Mouse (Mus musculus): ENCODE measurements at regions not wholly inside any gene's neighbourhood (a gene's known extent, or its start where the extent isn't known, plus 50 kb on each side); places are given as distances from the start of the nearest gene placed in this dataset.

- 93% methylated on average over 2 of the region's 2 CpGs for WGBS
- ATAC-seq (ENCODE audit: insufficient read depth, low FRiP score, low TSS enrichment) = no peak
These were observed 464.2 kb upstream of the Smarca2 start for GRCm38 (mm10) chr19:26140647-26141046.

GRCm38 (mm10) chr19:26143539-26143938 is 461.3 kb upstream of the Smarca2 start:
- 95% methylated on average over 2 of the region's 2 CpGs for WGBS
- Histone ChIP-seq H3K4me2 (ENCODE audit: low read depth) (no peak overlapping the region), H3K9ac (ENCODE audit: low read length) (no peak overlapping the region), H3K4me1 (ENCODE audit: control insufficient read depth, insufficient read depth, low read length) (no peaks in the 10 kb centered on the region), H3K9me3 (ENCODE audit: control insufficient read depth, low read length) (no peaks in the 10 kb centered on the region), H3K27me3 (ENCODE audit: control insufficient read depth, insufficient read depth, low read length) (no peaks in the 10 kb centered on the region), H3K4me3 (ENCODE audit: low read depth, low read length) (no peak overlapping the region), H3K36me3 (ENCODE audit: control insufficient read depth, insufficient read depth, low read length) (no peaks in the 10 kb centered on the region), H3K27ac (ENCODE audit: low read depth, low read length) (no peak overlapping the region)
- DNase-seq (ENCODE audit: low spot score) = no peak
- ATAC-seq (ENCODE audit: insufficient read depth, low FRiP score, low TSS enrichment) = no peak

More at GRCm38 (mm10) chr19:26140647-26141046, 464.2 kb upstream of the Smarca2 start:
- DNase-seq (ENCODE audit: low spot score) = no peak
- H3K9ac ChIP-seq (ENCODE audit: low read length) = no peak overlapping the region
- H3K4me2 ChIP-seq (ENCODE audit: low read depth) = no peak overlapping the region
- H3K4me3 ChIP-seq (ENCODE audit: low read depth, low read length) = no peak overlapping the region
- H3K9me3 ChIP-seq (ENCODE audit: control insufficient read depth, low read length) = no peaks in the 10 kb centered on the region
- no peaks in the 10 kb centered on the region for H3K27me3 ChIP-seq (ENCODE audit: control insufficient read depth, insufficient read depth, low read length)
- no peaks in the 10 kb centered on the region for H3K4me1 ChIP-seq (ENCODE audit: control insufficient read depth, insufficient read depth, low read length)
- H3K27ac ChIP-seq (ENCODE audit: low read depth, low read length) = no peak overlapping the region
- H3K36me3 ChIP-seq (ENCODE audit: control insufficient read depth, insufficient read depth, low read length) = no peaks in the 10 kb centered on the region

GRCm38 (mm10) chr19:26151216-26151615 is 453.6 kb upstream of the Smarca2 start:
- no peak for DNase-seq (ENCODE audit: low spot score)
- 86% methylated on average over 4 of the region's 4 CpGs for WGBS
- H3K4me1 ChIP-seq (ENCODE audit: control insufficient read depth, insufficient read depth, low read length) = no peaks in the 10 kb centered on the region
- no peaks in the 10 kb centered on the region for H3K36me3 ChIP-seq (ENCODE audit: control insufficient read depth, insufficient read depth, low read length)
- H3K9me3 ChIP-seq (ENCODE audit: control insufficient read depth, low read length) = no peaks in the 10 kb centered on the region
- H3K27me3 ChIP-seq (ENCODE audit: control insufficient read depth, insufficient read depth, low read length) = no peaks in the 10 kb centered on the region
- H3K4me3 ChIP-seq (ENCODE audit: low read depth, low read length) = no peak overlapping the region
- no peak for ATAC-seq (ENCODE audit: insufficient read depth, low FRiP score, low TSS enrichment)
- no peak overlapping the region for H3K9ac ChIP-seq (ENCODE audit: low read length)
- H3K4me2 ChIP-seq (ENCODE audit: low read depth) = no peak overlapping the region
- no peak overlapping the region for H3K27ac ChIP-seq (ENCODE audit: low read depth, low read length)

GRCm38 (mm10) chr19:26164993-26165392 is 439.9 kb upstream of the Smarca2 start:
- Histone ChIP-seq H3K27me3 (ENCODE audit: control insufficient read depth, insufficient read depth, low read length) (no peaks in the 10 kb centered on the region), H3K4me3 (ENCODE audit: low read depth, low read length) (no peak overlapping the region), H3K9me3 (ENCODE audit: control insufficient read depth, low read length) (no peaks in the 10 kb centered on the region), H3K4me1 (ENCODE audit: control insufficient read depth, insufficient read depth, low read length) (no peaks in the 10 kb centered on the region), H3K9ac (ENCODE audit: low read length) (no peak overlapping the region), H3K4me2 (ENCODE audit: low read depth) (no peak overlapping the region), H3K27ac (ENCODE audit: low read depth, low read length) (no peak overlapping the region), H3K36me3 (ENCODE audit: control insufficient read depth, insufficient read depth, low read length) (no peaks in the 10 kb centered on the region)
- 50% methylated on average over 13 of the region's 13 CpGs for WGBS
- ATAC-seq (ENCODE audit: insufficient read depth, low FRiP score, low TSS enrichment) = no peak
- no peak for DNase-seq (ENCODE audit: low spot score)

- Histone ChIP-seq H3K9me3 (ENCODE audit: control insufficient read depth, low read length) (no peaks in the 10 kb centered on the region), H3K4me1 (ENCODE audit: control insufficient read depth, insufficient read depth, low read length) (no peaks in the 10 kb centered on the region), H3K36me3 (ENCODE audit: control insufficient read depth, insufficient read depth, low read length) (no peaks in the 10 kb centered on the region), H3K9ac (ENCODE audit: low read length) (no peak overlapping the region), H3K4me2 (ENCODE audit: low read depth) (no peak overlapping the region), H3K27ac (ENCODE audit: low read depth, low read length) (no peak overlapping the region), H3K4me3 (ENCODE audit: low read depth, low read length) (no peak overlapping the region), H3K27me3 (ENCODE audit: control insufficient read depth, insufficient read depth, low read length) (no peaks in the 10 kb centered on the region)
- WGBS = 31% methylated on average over 4 of the region's 4 CpGs
- DNase-seq (ENCODE audit: low spot score) (peak; percentile 21), ATAC-seq (ENCODE audit: insufficient read depth, low FRiP score, low TSS enrichment) (no peak)
These were observed 423.1 kb upstream of the Smarca2 start for GRCm38 (mm10) chr19:26181774-26182173.

GRCm38 (mm10) chr19:26185012-26185411 is 419.8 kb upstream of the Smarca2 start:
- Histone ChIP-seq H3K4me1 (ENCODE audit: control insufficient read depth, insufficient read depth, low read length) (no peaks in the 10 kb centered on the region), H3K9ac (ENCODE audit: low read length) (no peak overlapping the region), H3K27me3 (ENCODE audit: control insufficient read depth, insufficient read depth, low read length) (no peaks in the 10 kb centered on the region), H3K4me2 (ENCODE audit: low read depth) (no peak overlapping the region), H3K27ac (ENCODE audit: low read depth, low read length) (no peak overlapping the region), H3K36me3 (ENCODE audit: control insufficient read depth, insufficient read depth, low read length) (no peaks in the 10 kb centered on the region), H3K4me3 (ENCODE audit: low read depth, low read length) (no peak overlapping the region), H3K9me3 (ENCODE audit: control insufficient read depth, low read length) (no peaks in the 10 kb centered on the region)
- no peak for ATAC-seq (ENCODE audit: insufficient read depth, low FRiP score, low TSS enrichment)
- no peak for DNase-seq (ENCODE audit: low spot score)
- WGBS = 87% methylated on average over 7 of the region's 7 CpGs

- no peak overlapping the region for H3K4me2 ChIP-seq (ENCODE audit: low read depth)
- 88% methylated on average over 1 of the region's 1 CpGs for WGBS
- no peaks in the 10 kb centered on the region for H3K27me3 ChIP-seq (ENCODE audit: control insufficient read depth, insufficient read depth, low read length)
- ATAC-seq (ENCODE audit: insufficient read depth, low FRiP score, low TSS enrichment) = no peak
- H3K36me3 ChIP-seq (ENCODE audit: control insufficient read depth, insufficient read depth, low read length) = no peaks in the 10 kb centered on the region
- H3K27ac ChIP-seq (ENCODE audit: low read depth, low read length) = no peak overlapping the region
- DNase-seq (ENCODE audit: low spot score) = no peak
- H3K4me1 ChIP-seq (ENCODE audit: control insufficient read depth, insufficient read depth, low read length) = no peaks in the 10 kb centered on the region
- no peak overlapping the region for H3K9ac ChIP-seq (ENCODE audit: low read length)
- no peak overlapping the region for H3K4me3 ChIP-seq (ENCODE audit: low read depth, low read length)
- H3K9me3 ChIP-seq (ENCODE audit: control insufficient read depth, low read length) = no peaks in the 10 kb centered on the region
These were observed 414.0 kb upstream of the Smarca2 start for GRCm38 (mm10) chr19:26190803-26191202.

- H3K4me2 ChIP-seq (ENCODE audit: low read depth) = no peak overlapping the region
- 75% methylated on average over 1 of the region's 1 CpGs for WGBS
- no peak overlapping the region for H3K27ac ChIP-seq (ENCODE audit: low read depth, low read length)
- DNase-seq (ENCODE audit: low spot score) = no peak
- H3K9me3 ChIP-seq (ENCODE audit: control insufficient read depth, low read length) = no peaks in the 10 kb centered on the region
- H3K4me1 ChIP-seq (ENCODE audit: control insufficient read depth, insufficient read depth, low read length) = no peaks in the 10 kb centered on the region
- no peaks in the 10 kb centered on the region for H3K36me3 ChIP-seq (ENCODE audit: control insufficient read depth, insufficient read depth, low read length)
- no peaks in the 10 kb centered on the region for H3K27me3 ChIP-seq (ENCODE audit: control insufficient read depth, insufficient read depth, low read length)
- ATAC-seq (ENCODE audit: insufficient read depth, low FRiP score, low TSS enrichment) = no peak
- H3K9ac ChIP-seq (ENCODE audit: low read length) = no peak overlapping the region
- no peak overlapping the region for H3K4me3 ChIP-seq (ENCODE audit: low read depth, low read length)
These were observed 411.2 kb upstream of the Smarca2 start for GRCm38 (mm10) chr19:26193664-26194063.

- Histone ChIP-seq H3K4me2 (ENCODE audit: low read depth) (no peak overlapping the region), H3K27ac (ENCODE audit: low read depth, low read length) (no peak overlapping the region), H3K9ac (ENCODE audit: low read length) (no peak overlapping the region), H3K36me3 (ENCODE audit: control insufficient read depth, insufficient read depth, low read length) (no peaks in the 10 kb centered on the region), H3K9me3 (ENCODE audit: control insufficient read depth, low read length) (no peaks in the 10 kb centered on the region), H3K4me1 (ENCODE audit: control insufficient read depth, insufficient read depth, low read length) (no peaks in the 10 kb centered on the region), H3K4me3 (ENCODE audit: low read depth, low read length) (no peak overlapping the region), H3K27me3 (ENCODE audit: control insufficient read depth, insufficient read depth, low read length) (no peaks in the 10 kb centered on the region)
- DNase-seq (ENCODE audit: low spot score) (no peak), ATAC-seq (ENCODE audit: insufficient read depth, low FRiP score, low TSS enrichment) (no peak)
- WGBS = 74% methylated on average over 1 of the region's 1 CpGs
These were observed 396.1 kb upstream of the Smarca2 start for GRCm38 (mm10) chr19:26208760-26209159.
